Comparison of ENCODE assay signal across 13 mouse cellular contexts in genomic region chr16:43129966-43130365, GRCm38 (mm10).
A peak's percentile ranks its signal among the peaks of the same experiment; 100 is the strongest.
DNase-seq lines count a peak whose midpoint lies in the region; ATAC-seq lines count a peak whose summit lies in the region.
"Had no signal": no experiment of that assay in that cellular context is flagged by ENCODE, and none has a peak within 500 bp of the region (broad histone marks: within the 10 kb centered on the region; RNA-seq: fewer than 3 reads in every experiment).

No protein-coding gene starts in this region.

- H3K4me3 ChIP-seq in midbrain, embryonic 13.5 days (replicated peaks), result no peak overlapping the region
- H3K4me3 ChIP-seq: lung, embryonic 15.5 days had no signal

- no peaks in the 10 kb centered on the region for H3K9me3 ChIP-seq in midbrain, embryonic 13.5 days
- H3K9me3 ChIP-seq: lung, embryonic 15.5 days had no signal

- H3K4me1 ChIP-seq in midbrain, embryonic 13.5 days (replicated peaks), result peaks cover 6% of the 10 kb centered on the region; the same call in 1 of the 2 replicates
- H3K4me1 ChIP-seq: lung, embryonic 15.5 days had no signal

- no peaks in the 10 kb centered on the region for H3K27me3 ChIP-seq in midbrain, embryonic 13.5 days
- H3K27me3 ChIP-seq: CH12.LX; lung, embryonic 15.5 days had no signal

- H3K36me3 ChIP-seq in midbrain, embryonic 13.5 days, result no peaks in the 10 kb centered on the region
- H3K36me3 ChIP-seq: lung, embryonic 15.5 days had no signal

- H3K4me2 ChIP-seq in midbrain, embryonic 13.5 days (replicated peaks), result no peak overlapping the region
- H3K4me2 ChIP-seq: lung, embryonic 15.5 days had no signal

- peak overlapping the region; percentile 37; the same call in 1 of the 2 replicates for H3K27ac ChIP-seq in midbrain, embryonic 13.5 days
- H3K27ac ChIP-seq: kidney, postnatal 0 days; lung, embryonic 15.5 days had no signal

- 67% methylated on average over 4 of the region's 4 CpGs for WGBS in midbrain, embryonic 13.5 days

- no peak overlapping the region for H3K9ac ChIP-seq in midbrain, embryonic 13.5 days (replicated peaks)
- H3K9ac ChIP-seq: lung, embryonic 15.5 days had no signal

- peak; percentile 4 for DNase-seq in kidney, adult 9 months
- no peak for DNase-seq in kidney, adult 8-10 months
- peak; percentile 84 to 87 for DNase-seq in cerebellum, postnatal 10 days
- no peak for DNase-seq in embryo, embryonic 9.5 days (ENCODE audit: extremely low spot score)
- no peak for DNase-seq in frontal cortex, postnatal 25 days (ENCODE audit: low spot score in 2 of 2)
- no peak for DNase-seq in spleen, adult 18-20 months
- DNase-seq: adrenal gland, postnatal 36 days; heart, postnatal 14 days had no signal

- peak; percentile 65; the same call in 1 of the 2 replicates for ATAC-seq in cerebellum, adult (ENCODE audit: insufficient number of reproducible peaks, low FRiP score, low TSS enrichment)
- 0 out of 2 replicates have a peak, but pooled peaks have one; percentile 17 for ATAC-seq in midbrain, embryonic 13.5 days

Comparison
In these comparisons a context has a peak if more than half of its experiments do, and no peak if none do; other contexts are left out.
1. DNase-seq: peak in kidney, adult 9 months (single experiment) and cerebellum, postnatal 10 days (2 of 2); none in kidney, adult 8-10 months (0 of 2), embryo, embryonic 9.5 days (single experiment), frontal cortex, postnatal 25 days (0 of 2) and spleen, adult 18-20 months (0 of 2).